Mouse (Mus musculus) CH12.LX (cell line): ENCODE results near the gene Taar8b. TPM values are rescaled to one million over a fixed set of nuclear protein-coding genes. Genes with fewer than 3 reads are reported as not detected.
"Not testable (repeated sequence)": the region's sequence is repeated elsewhere in the genome, so short reads cannot be mapped to it uniquely, and the experiment has no call there.

Experiments
- DNase-seq: peaks from one replicate; pipeline ENCODE4 v3.0.0-alpha.2; 2013; ENCODE audit errors: extremely low read depth
- H3K27ac ChIP-seq: 2 replicates; pipeline ENCODE4 v1.5.1; 2012; ENCODE audit warnings: low read depth, mild to moderate bottlenecking, control low read depth, moderate library complexity; ENCODE audit not compliant: insufficient read depth
- H3K27me3 ChIP-seq: replicated peaks from 2 replicates; pipeline ENCODE3; 2012; ENCODE audit warnings: inconsistent platforms
- H3K36me3 ChIP-seq, 2 experiments: replicated peaks in 1 of 2; 2 replicates each; pipeline versions ENCODE3 to v1.6.1; 2012; ENCODE audit warnings: inconsistent platforms in 1 of 2, low read length in 1 of 2, mild to moderate bottlenecking in 1 of 2, mixed read lengths in 1 of 2, moderate library complexity in 1 of 2; ENCODE audit not compliant: control insufficient read depth in 1 of 2, insufficient read depth in 1 of 2
- H3K4me1 ChIP-seq, 2 experiments: 2 replicates each; pipeline ENCODE4 v1.6.1; 2012; ENCODE audit warnings: inconsistent platforms in 1 of 2, moderate library complexity in 1 of 2; ENCODE audit not compliant: insufficient read depth in 2 of 2, control insufficient read depth in 1 of 2
- H3K4me2 ChIP-seq: 2 replicates; pipeline ENCODE4 v1.6.1; 2012; ENCODE audit warnings: low read depth, mild to moderate bottlenecking, control low read depth; ENCODE audit not compliant: poor library complexity, insufficient read depth, severe bottlenecking
- H3K4me3 ChIP-seq, 3 experiments: fragments of 150-350 bp in 1 of 3; sonication (generic) in 1 of 3; replicated peaks in 1 of 3; 2 replicates each; pipeline versions ENCODE3 to v1.5.1; 2011 to 2012; ENCODE audit warnings: low read depth in 2 of 3, low read length in 2 of 3, mild to moderate bottlenecking in 2 of 3, moderate library complexity in 2 of 3, control low read depth in 1 of 3, improper control_type of control experiment in 1 of 3, inconsistent platforms in 1 of 3, mixed read lengths in 1 of 3; ENCODE audit not compliant: poor library complexity in 1 of 3
- H3K79me2 ChIP-seq: replicated peaks from 2 replicates; pipeline ENCODE4 v1.6.1; 2012; ENCODE audit warnings: mild to moderate bottlenecking, moderate library complexity; ENCODE audit not compliant: control insufficient read depth, poor library complexity, insufficient read depth, severe bottlenecking; ENCODE audit errors: extremely low read depth
- H3K9ac ChIP-seq: 2 replicates; pipeline ENCODE4 v1.6.1; 2012; ENCODE audit warnings: low read depth, mild to moderate bottlenecking, control low read depth, moderate library complexity; ENCODE audit not compliant: insufficient read depth
- H3K9me3 ChIP-seq: replicated peaks from 2 replicates; pipeline ENCODE3; 2012; ENCODE audit warnings: low read length, inconsistent platforms, mixed read lengths
- BHLHE40 ChIP-seq: IDR thresholded peaks from 2 replicates; pipeline ENCODE4 v1.6.1; 2011; ENCODE audit warnings: mild to moderate bottlenecking, low read depth, low read length, improper control_type of control experiment
- CHD1 ChIP-seq: IDR thresholded peaks from 2 replicates; pipeline ENCODE4 v1.6.1; 2012; ENCODE audit warnings: low read depth, low read length, improper control_type of control experiment, inconsistent platforms
- CTCF ChIP-seq, 2 experiments: IDR thresholded peaks in 1 of 2; conservative IDR thresholded peaks in 1 of 2; 2 replicates each; pipeline ENCODE4 v1.5.1; 2011 to 2012; ENCODE audit warnings: low read depth in 2 of 2, low read length in 2 of 2, improper control_type of control experiment in 1 of 2, inconsistent platforms in 1 of 2, mild to moderate bottlenecking in 1 of 2, moderate library complexity in 1 of 2
- ELF1 ChIP-seq: IDR thresholded peaks from 2 replicates; pipeline ENCODE4 v1.6.1; 2014; ENCODE audit warnings: low read depth, mild to moderate bottlenecking, inconsistent platforms, low read length, improper control_type of control experiment
- GABPA ChIP-seq: IDR thresholded peaks from 2 replicates; pipeline ENCODE4 v1.6.1; 2012; ENCODE audit warnings: low read depth, low read length, improper control_type of control experiment, inconsistent platforms; ENCODE audit not compliant: insufficient replicate concordance
- JUN ChIP-seq: IDR thresholded peaks from 2 replicates; pipeline ENCODE4 v1.6.1; 2011; ENCODE audit warnings: low read depth, mild to moderate bottlenecking, low read length, improper control_type of control experiment, moderate library complexity; ENCODE audit not compliant: insufficient read depth
- JUND ChIP-seq: conservative IDR thresholded peaks from 2 replicates; pipeline ENCODE4 v1.6.1; 2011; ENCODE audit warnings: low read depth, low read length, improper control_type of control experiment
- MEF2A ChIP-seq: IDR thresholded peaks from 2 replicates; pipeline ENCODE4 v1.6.1; 2014; ENCODE audit warnings: low read depth, mild to moderate bottlenecking, inconsistent platforms, low read length, improper control_type of control experiment, borderline replicate concordance
- MXI1 ChIP-seq: IDR thresholded peaks from 2 replicates; pipeline ENCODE4 v1.6.1; 2011; ENCODE audit warnings: mild to moderate bottlenecking, low read depth, low read length, improper control_type of control experiment
- MYC ChIP-seq: IDR thresholded peaks from 2 replicates; pipeline ENCODE4 v1.6.1; 2011; ENCODE audit warnings: low read depth, mild to moderate bottlenecking, improper control_type of control experiment, low read length
- NRF1 ChIP-seq: IDR thresholded peaks from 2 replicates; pipeline ENCODE4 v1.6.1; 2014; ENCODE audit warnings: low read depth, mild to moderate bottlenecking, inconsistent platforms, low read length, improper control_type of control experiment, moderate library complexity
- PAX5 ChIP-seq: IDR thresholded peaks from 2 replicates; pipeline ENCODE4 v1.6.1; 2012; ENCODE audit warnings: low read length, inconsistent platforms, mixed read lengths
- POLR2A ChIP-seq: IDR thresholded peaks from 2 replicates; pipeline ENCODE4 v1.6.1; 2011; ENCODE audit warnings: low read depth, mild to moderate bottlenecking, improper control_type of control experiment, low read length
- RAD21 ChIP-seq: IDR thresholded peaks from 2 replicates; pipeline ENCODE4 v1.6.1; 2011; ENCODE audit warnings: low read depth, mild to moderate bottlenecking, low read length, improper control_type of control experiment, moderate library complexity
- SIN3A ChIP-seq: IDR thresholded peaks from 2 replicates; pipeline ENCODE4 v1.6.1; 2012; ENCODE audit warnings: low read length, improper control_type of control experiment, inconsistent platforms
- SMC3 ChIP-seq: IDR thresholded peaks from 2 replicates; pipeline ENCODE4 v1.6.1; 2011; ENCODE audit warnings: low read depth, low read length, improper control_type of control experiment
- TBP ChIP-seq: conservative IDR thresholded peaks from 2 replicates; pipeline ENCODE4 v1.6.1; 2011; ENCODE audit warnings: low read depth, low read length, improper control_type of control experiment
- TCF12 ChIP-seq: IDR thresholded peaks from 2 replicates; pipeline ENCODE4 v1.6.1; 2014; ENCODE audit warnings: low read depth, mild to moderate bottlenecking, inconsistent platforms, low read length, improper control_type of control experiment
- UBTF ChIP-seq: IDR thresholded peaks from 2 replicates; pipeline ENCODE4 v1.6.1; 2012; ENCODE audit warnings: low read depth, mild to moderate bottlenecking, inconsistent platforms, low read length, improper control_type of control experiment, moderate library complexity
- ZC3H11A ChIP-seq: IDR thresholded peaks from 2 replicates; pipeline ENCODE4 v1.6.1; 2012; ENCODE audit warnings: low read depth, mild to moderate bottlenecking, inconsistent platforms, low read length, improper control_type of control experiment
- ZMIZ1 ChIP-seq: IDR thresholded peaks from 2 replicates; pipeline ENCODE4 v1.6.1; 2012; ENCODE audit warnings: low read depth, mild to moderate bottlenecking, inconsistent platforms, low read length, improper control_type of control experiment
- ZNF384 ChIP-seq: IDR thresholded peaks from 2 replicates; pipeline ENCODE4 v1.6.1; 2012; ENCODE audit warnings: low read depth, low read length, improper control_type of control experiment, inconsistent platforms
- dilution Hi-C: fragments of 300-500 bp; cut with MboI; formaldehyde crosslinking; loops from 2 replicates; pipeline ENCODE4 v1.14.3; 2020; ENCODE audit warnings: low sequenced_read_pairs; ENCODE audit not compliant: extremely low pct_unique_long_range_greater_than_20kb, extremely low pct_ligation_motif_present
- in situ Hi-C: fragments of 300-500 bp; cut with MboI; formaldehyde crosslinking; loops from 3 replicates; pipeline ENCODE4 v1.14.3; 2019; ENCODE audit warnings: low sequenced_read_pairs, low pct_ligation_motif_present, low pct_unique_long_range_greater_than_20kb, mixed read lengths
- polyA plus RNA-seq: library from polyadenylated mRNA; unstranded; fragments of >175 nt; gene quantifications from 2 replicates; pipeline ENCODE4 v1.2.1, GENCODE M21; 2012; ENCODE audit warnings: low read depth; ENCODE audit not compliant: insufficient read length
- total RNA-seq, 2 experiments: library from RNA; depleted of rRNA; stranded (reverse); fragments of 300-350 nt in 1 of 2; fragments of >200 nt in 1 of 2; gene quantifications; 2 replicates each; pipeline ENCODE4 v1.2.3; 2012 to 2014

Taar8b gene
- total and polyA plus RNA-seq, 3 experiments, result not detected

- H3K79me2 ChIP-seq, H3K36me3 ChIP-seq, DNase-seq, H3K9me3 ChIP-seq, H3K4me2 ChIP-seq, H3K4me1 ChIP-seq, H3K4me3 ChIP-seq, H3K27ac ChIP-seq, dilution Hi-C loops, H3K27me3 ChIP-seq, H3K9ac ChIP-seq, in situ Hi-C loops: not testable (repeated sequence)
Measured at GRCm38 (mm10) chr10:24074751-24075150, 17.3 kb downstream of the Taar8b start.

GRCm38 (mm10) chr10:24058986-24059385, 33.1 kb downstream of the Taar8b start:
- peaks cover 0 to 3% of the 10 kb centered on the region in 2 experiments; a peak in 1 of 4 replicates for H3K4me1 ChIP-seq
- no peak overlapping the region for H3K4me2 ChIP-seq
- H3K36me3 ChIP-seq, result no peaks in the 10 kb centered on the region
- no peaks in the 10 kb centered on the region for H3K79me2 ChIP-seq
- in situ Hi-C loops (no loop called here), dilution Hi-C loops (no loop called here)
- H3K9me3 ChIP-seq, result no peaks in the 10 kb centered on the region
- no peak overlapping the region for H3K27ac ChIP-seq
- no peak for DNase-seq
- TF ChIP-seq BHLHE40 (no peak), TBP (no peak), CTCF (conservative IDR thresholded peaks at IDR 0.05 in 1 of 2, IDR thresholded peaks at IDR 0.05 in 1 of 2; ENCODE audit: low read depth in 2 of 2, low read length in 2 of 2) (no peak), MYC (no peak), POLR2A (no peak), CHD1 (no peak), JUND (no peak), RAD21 (no peak), MEF2A (no peak), MXI1 (no peak)
- H3K27me3 ChIP-seq, result no peaks in the 10 kb centered on the region
- H3K4me3 ChIP-seq, result no peak overlapping the region
- H3K9ac ChIP-seq, result no peak overlapping the region

GRCm38 (mm10) chr10:24052039-24052438, 40.1 kb downstream of the Taar8b start:
- dilution Hi-C loops, result no loop called here
- no peak overlapping the region for H3K27ac ChIP-seq
- H3K9ac ChIP-seq, result no peak overlapping the region
- no peak overlapping the region for H3K4me2 ChIP-seq
- H3K36me3 ChIP-seq, result no peaks in the 10 kb centered on the region
- no peak overlapping the region for H3K4me3 ChIP-seq
- H3K79me2 ChIP-seq, result no peaks in the 10 kb centered on the region
- DNase-seq, result no peak
- H3K27me3 ChIP-seq, result no peaks in the 10 kb centered on the region
- H3K9me3 ChIP-seq, result no peaks in the 10 kb centered on the region
- TF ChIP-seq JUN (no peak), UBTF (no peak), RAD21 (no peak), SMC3 (no peak), PAX5 (no peak), ZMIZ1 (no peak), CTCF (conservative IDR thresholded peaks at IDR 0.05 in 1 of 2, IDR thresholded peaks at IDR 0.05 in 1 of 2; ENCODE audit: low read depth in 2 of 2, low read length in 2 of 2) (no peak), TBP (no peak), ZC3H11A (no peak), SIN3A (no peak), TCF12 (no peak), GABPA (no peak), ZNF384 (no peak), MEF2A (no peak), NRF1 (no peak), ELF1 (no peak)
- no peaks in the 10 kb centered on the region for H3K4me1 ChIP-seq
- in situ Hi-C loops, result no loop called here
